Mouse (Mus musculus): ENCODE data around the gene Emsy. TPM values are rescaled to one million over a fixed set of nuclear protein-coding genes. Genes with fewer than 3 reads are reported as not detected.
A peak's percentile ranks its signal among the peaks of the same experiment; 100 is the strongest.

The Emsy gene
- polyA plus RNA-seq, 2 experiments, result 8.0 to 8.6 TPM

GRCm38 (mm10) chr7:98701771-98702170 is 45.2 kb upstream of the Emsy start:
- peak overlapping the region; percentile 82 for H3K27ac ChIP-seq
- H3K36me3 ChIP-seq (replicated peaks; ENCODE audit: control insufficient read depth, insufficient read depth, low read depth), result no peaks in the 10 kb centered on the region
- H3K4me2 ChIP-seq (ENCODE audit: low read depth), result peak overlapping the region; percentile 86
- WGBS (ENCODE audit: insufficient replicate concordance), result 13% methylated on average over 7 of the region's 7 CpGs
- H3K4me3 ChIP-seq (ENCODE audit: insufficient read depth in 1 of 2, low read depth in 2 of 2, low read length in 2 of 2), result peak overlapping the region; percentile 90 to 92
- H3K9ac ChIP-seq (replicated peaks), result peak overlapping the region; percentile 89
- no peaks in the 10 kb centered on the region for H3K9me3 ChIP-seq (ENCODE audit: control insufficient read depth, low read length)
- ATAC-seq (ENCODE audit: insufficient read depth) (no peak), DNase-seq (ENCODE audit: low read depth in 3 of 3, low spot score in 3 of 3) (peak in 1 of 3 experiments; percentile 33)
- TF ChIP-seq EP300 (IDR thresholded peaks at IDR 0.05; ENCODE audit: low read depth), result no peak
- TF ChIP-seq CTCF (IDR thresholded peaks at IDR 0.05; ENCODE audit: low read depth), result no peak
- peaks cover 11 to 16% of the 10 kb centered on the region in 2 experiments for H3K4me1 ChIP-seq (replicated peaks; ENCODE audit: control insufficient read depth in 2 of 2, insufficient read depth in 2 of 2, low read length in 1 of 2)
- H3K27me3 ChIP-seq (ENCODE audit: control insufficient read depth, insufficient read depth, low read length), result no peaks in the 10 kb centered on the region

- peaks cover 7 to 10% of the 10 kb centered on the region in 2 experiments for H3K4me1 ChIP-seq (replicated peaks; ENCODE audit: control insufficient read depth in 2 of 2, insufficient read depth in 2 of 2, low read length in 1 of 2)
- H3K9me3 ChIP-seq (ENCODE audit: control insufficient read depth, low read length), result no peaks in the 10 kb centered on the region
- no peak overlapping the region for H3K27ac ChIP-seq
- DNase-seq (ENCODE audit: low read depth in 3 of 3, low spot score in 3 of 3) (no peak), ATAC-seq (ENCODE audit: insufficient read depth) (no peak)
- H3K27me3 ChIP-seq (ENCODE audit: control insufficient read depth, insufficient read depth, low read length), result no peaks in the 10 kb centered on the region
- H3K9ac ChIP-seq (replicated peaks), result no peak overlapping the region
- 73% methylated on average over 4 of the region's 4 CpGs for WGBS (ENCODE audit: insufficient replicate concordance)
- TF ChIP-seq EP300 (IDR thresholded peaks at IDR 0.05; ENCODE audit: low read depth), result no peak
- no peak for TF ChIP-seq CTCF (IDR thresholded peaks at IDR 0.05; ENCODE audit: low read depth)
- no peak overlapping the region for H3K4me3 ChIP-seq (ENCODE audit: insufficient read depth in 1 of 2, low read depth in 2 of 2, low read length in 2 of 2)
- no peak overlapping the region for H3K4me2 ChIP-seq (ENCODE audit: low read depth)
- no peaks in the 10 kb centered on the region for H3K36me3 ChIP-seq (replicated peaks; ENCODE audit: control insufficient read depth, insufficient read depth, low read depth)
Observed at GRCm38 (mm10) chr7:98698590-98698989, 42.0 kb upstream of the Emsy start.

- peaks cover 7 to 10% of the 10 kb centered on the region in 2 experiments for H3K4me1 ChIP-seq (replicated peaks; ENCODE audit: control insufficient read depth in 2 of 2, insufficient read depth in 2 of 2, low read length in 1 of 2)
- no peak overlapping the region for H3K9ac ChIP-seq (replicated peaks)
- no peak for ATAC-seq (ENCODE audit: insufficient read depth)
- H3K9me3 ChIP-seq (ENCODE audit: control insufficient read depth, low read length), result no peaks in the 10 kb centered on the region
- TF ChIP-seq EP300 (IDR thresholded peaks at IDR 0.05; ENCODE audit: low read depth) (no peak), CTCF (IDR thresholded peaks at IDR 0.05; ENCODE audit: low read depth) (no peak)
- H3K36me3 ChIP-seq (replicated peaks; ENCODE audit: control insufficient read depth, insufficient read depth, low read depth), result no peaks in the 10 kb centered on the region
- no peak overlapping the region for H3K4me2 ChIP-seq (ENCODE audit: low read depth)
- 51% methylated on average over 5 of the region's 5 CpGs for WGBS (ENCODE audit: insufficient replicate concordance)
- H3K27ac ChIP-seq, result no peak overlapping the region
- no peak for DNase-seq (ENCODE audit: low read depth in 3 of 3, low spot score in 3 of 3)
- no peak overlapping the region for H3K4me3 ChIP-seq (ENCODE audit: insufficient read depth in 1 of 2, low read depth in 2 of 2, low read length in 2 of 2)
- H3K27me3 ChIP-seq (ENCODE audit: control insufficient read depth, insufficient read depth, low read length), result no peaks in the 10 kb centered on the region
Observed at GRCm38 (mm10) chr7:98698041-98698440, 41.5 kb upstream of the Emsy start.

- 9% methylated on average over 2 of the region's 2 CpGs for WGBS (ENCODE audit: insufficient replicate concordance)
- DNase-seq (ENCODE audit: low read depth in 3 of 3, low spot score in 3 of 3) (no peak), ATAC-seq (ENCODE audit: insufficient read depth) (no peak)
- Histone ChIP-seq H3K9ac (replicated peaks) (no peak overlapping the region), H3K27ac (no peak overlapping the region), H3K4me1 (replicated peaks; ENCODE audit: control insufficient read depth in 2 of 2, insufficient read depth in 2 of 2, low read length in 1 of 2) (peaks cover 7 to 10% of the 10 kb centered on the region in 2 experiments), H3K9me3 (ENCODE audit: control insufficient read depth, low read length) (no peaks in the 10 kb centered on the region), H3K4me3 (ENCODE audit: insufficient read depth in 1 of 2, low read depth in 2 of 2, low read length in 2 of 2) (no peak overlapping the region), H3K36me3 (replicated peaks; ENCODE audit: control insufficient read depth, insufficient read depth, low read depth) (no peaks in the 10 kb centered on the region), H3K4me2 (ENCODE audit: low read depth) (no peak overlapping the region), H3K27me3 (ENCODE audit: control insufficient read depth, insufficient read depth, low read length) (no peaks in the 10 kb centered on the region)
- TF ChIP-seq EP300 (IDR thresholded peaks at IDR 0.05; ENCODE audit: low read depth) (no peak), CTCF (IDR thresholded peaks at IDR 0.05; ENCODE audit: low read depth) (peak; percentile 59)
Observed at GRCm38 (mm10) chr7:98697496-98697895, 40.9 kb upstream of the Emsy start.

GRCm38 (mm10) chr7:98694046-98694445 is 37.5 kb upstream of the Emsy start:
- DNase-seq (ENCODE audit: low read depth in 3 of 3, low spot score in 3 of 3) (peak in 1 of 3 experiments; percentile 32), ATAC-seq (ENCODE audit: insufficient read depth) (no peak)
- H3K4me1 ChIP-seq (replicated peaks; ENCODE audit: control insufficient read depth in 2 of 2, insufficient read depth in 2 of 2, low read length in 1 of 2), result peaks cover 0 to 7% of the 10 kb centered on the region in 2 experiments; a peak in 2 of 4 replicates
- no peak overlapping the region for H3K27ac ChIP-seq
- no peaks in the 10 kb centered on the region for H3K27me3 ChIP-seq (ENCODE audit: control insufficient read depth, insufficient read depth, low read length)
- no peak overlapping the region for H3K9ac ChIP-seq (replicated peaks)
- TF ChIP-seq CTCF (IDR thresholded peaks at IDR 0.05; ENCODE audit: low read depth) (no peak), EP300 (IDR thresholded peaks at IDR 0.05; ENCODE audit: low read depth) (no peak)
- 26% methylated on average over 5 of the region's 5 CpGs for WGBS (ENCODE audit: insufficient replicate concordance)
- H3K36me3 ChIP-seq (replicated peaks; ENCODE audit: control insufficient read depth, insufficient read depth, low read depth), result no peaks in the 10 kb centered on the region
- H3K4me2 ChIP-seq (ENCODE audit: low read depth), result no peak overlapping the region
- no peaks in the 10 kb centered on the region for H3K9me3 ChIP-seq (ENCODE audit: control insufficient read depth, low read length)
- H3K4me3 ChIP-seq (ENCODE audit: insufficient read depth in 1 of 2, low read depth in 2 of 2, low read length in 2 of 2), result no peak overlapping the region
